Mouse (Mus musculus): ENCODE measurements at regions not wholly inside any gene's neighbourhood (a gene's known extent, or its start where the extent isn't known, plus 50 kb on each side); places are given as distances from the start of the nearest gene placed in this dataset.

DNA sequence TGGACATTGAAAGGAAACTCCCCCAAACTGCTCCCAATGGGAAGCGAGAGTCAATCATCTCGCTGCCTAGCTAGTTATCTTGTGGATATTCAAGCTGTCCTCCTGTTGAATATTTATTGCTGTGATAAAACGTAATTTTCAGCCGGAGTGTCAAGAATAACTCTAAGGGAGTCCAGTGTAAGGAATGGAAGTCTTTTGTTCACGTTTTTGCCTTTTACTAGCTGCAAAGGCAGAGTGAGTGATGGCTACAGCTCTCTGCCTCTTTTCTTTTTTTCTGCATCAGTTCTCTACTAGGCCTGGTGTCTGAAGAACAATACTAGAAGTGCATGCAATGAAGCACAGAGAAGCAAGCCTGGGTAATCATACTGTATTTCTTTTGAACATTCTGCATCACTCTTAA is 679.7 kb downstream of the Trib2 start:
- no peak for TF ChIP-seq CTCF (conservative IDR thresholded peaks at IDR 0.05 in 1 of 2, IDR thresholded peaks at IDR 0.05 in 1 of 2; ENCODE audit: low read depth in 2 of 2, low read length in 2 of 2)
- no peak for TF ChIP-seq POLR2A (IDR thresholded peaks at IDR 0.05; ENCODE audit: low read depth, low read length)
- TF ChIP-seq TBP (conservative IDR thresholded peaks at IDR 0.05; ENCODE audit: low read depth, low read length): no peak
- TF ChIP-seq KAT2A (IDR thresholded peaks at IDR 0.05; ENCODE audit: insufficient replicate concordance, low read length): no peak
- TF ChIP-seq SMC3 (IDR thresholded peaks at IDR 0.05; ENCODE audit: low read depth, low read length): no peak
- TF ChIP-seq MYC (IDR thresholded peaks at IDR 0.05; ENCODE audit: low read depth, low read length): no peak
- no peak for TF ChIP-seq MAFK (IDR thresholded peaks at IDR 0.05; ENCODE audit: insufficient replicate concordance, low read length)
- no peak for TF ChIP-seq HCFC1 (IDR thresholded peaks at IDR 0.05; ENCODE audit: low read depth, low read length)
- no peak for TF ChIP-seq JUN (IDR thresholded peaks at IDR 0.05; ENCODE audit: insufficient read depth, low read depth, low read length)
- no peak for TF ChIP-seq CHD1 (IDR thresholded peaks at IDR 0.05; ENCODE audit: low read depth, low read length)
- no peak for TF ChIP-seq TCF12 (IDR thresholded peaks at IDR 0.05; ENCODE audit: low read depth, low read length)
- no peak for TF ChIP-seq SIN3A (IDR thresholded peaks at IDR 0.05; ENCODE audit: low read length)
